Mouse (Mus musculus): ENCODE measurements around the gene Map3k5. TPM values are rescaled to one million over a fixed set of nuclear protein-coding genes. Genes with fewer than 3 reads are reported as not detected.

Gene Map3k5
- total and polyA plus RNA-seq, 3 experiments, result 0.35 to 0.97 TPM; not detected in 1

DNA sequence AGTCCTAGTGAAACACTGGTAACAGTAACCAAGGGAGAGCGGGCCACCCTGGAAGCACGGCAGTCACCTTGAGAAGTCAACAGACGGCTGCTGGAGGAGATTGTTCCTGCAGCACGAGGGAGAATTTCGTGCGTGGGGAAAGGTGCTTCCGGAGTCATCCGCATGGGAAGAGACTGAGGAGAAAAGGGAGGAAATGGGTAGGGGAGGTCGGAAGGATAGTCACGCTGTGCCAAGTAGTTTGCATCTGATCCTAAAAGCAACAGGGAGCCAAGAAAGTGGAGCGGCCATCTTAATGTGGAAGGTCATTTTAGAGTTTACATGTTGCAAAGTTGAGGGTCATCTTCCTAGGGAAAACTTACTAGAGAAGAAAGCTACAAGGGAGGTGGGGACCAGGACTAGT is 155.9 kb downstream of the Map3k5 start:
- Histone ChIP-seq H3K27ac (ENCODE audit: control insufficient read depth, low read depth, low read length) (no peak overlapping the region), H3K9me3 (replicated peaks; ENCODE audit: insufficient read depth, low read length) (no peaks in the 10 kb centered on the region), H3K9ac (ENCODE audit: control insufficient read depth, low read depth, low read length, poor library complexity, severe bottlenecking) (no peak overlapping the region), H3K4me1 (ENCODE audit: control insufficient read depth in 1 of 2, insufficient read depth in 2 of 2, low read length in 2 of 2) (no peaks in the 10 kb centered on the region), H3K36me3 (ENCODE audit: control insufficient read depth in 1 of 2, insufficient read depth in 2 of 2, low read length in 2 of 2) (no peaks in the 10 kb centered on the region), H3K27me3 (ENCODE audit: control insufficient read depth in 1 of 2, insufficient read depth in 2 of 2, low read length in 2 of 2) (no peaks in the 10 kb centered on the region), H3K79me2 (ENCODE audit: control insufficient read depth, insufficient read depth, low read length, poor library complexity) (no peaks in the 10 kb centered on the region), H3K4me3 (ENCODE audit: control insufficient read depth in 1 of 2, insufficient read depth in 1 of 2, low read depth in 2 of 2, low read length in 2 of 2) (no peak overlapping the region)
- no peak for TF ChIP-seq HCFC1 (IDR thresholded peaks at IDR 0.05; ENCODE audit: low read depth, low read length)
- no peak for TF ChIP-seq ZNF384 (IDR thresholded peaks at IDR 0.05; ENCODE audit: low read depth, low read length)
- TF ChIP-seq RAD21 (IDR thresholded peaks at IDR 0.05; ENCODE audit: low read depth, low read length), result no peak
- TF ChIP-seq MXI1 (IDR thresholded peaks at IDR 0.05; ENCODE audit: low read depth, low read length), result no peak
- DNase-seq (ENCODE audit: low read depth, low spot score), result no peak

DNA sequence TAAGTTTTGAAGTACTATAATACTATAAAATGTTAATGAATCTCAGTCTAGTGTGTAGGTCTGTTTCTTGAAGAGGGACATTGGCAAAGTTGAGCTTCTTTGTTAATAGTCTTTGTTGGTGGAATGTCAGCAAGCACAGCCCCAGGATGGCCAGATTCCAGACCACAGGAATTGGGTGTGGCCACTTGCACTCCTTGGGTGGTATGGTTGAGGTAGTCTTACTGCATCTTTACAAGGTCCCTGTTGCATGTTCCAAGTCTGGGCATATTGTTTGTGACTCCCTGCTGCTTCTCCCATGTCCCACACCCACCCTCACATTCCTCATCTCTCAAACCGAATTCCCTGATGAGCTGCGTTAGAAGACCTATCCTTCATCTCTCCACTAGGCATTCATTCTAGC is 157.1 kb downstream of the Map3k5 start:
- H3K4me1 ChIP-seq (ENCODE audit: control insufficient read depth in 1 of 2, insufficient read depth in 2 of 2, low read length in 2 of 2), result no peaks in the 10 kb centered on the region
- no peaks in the 10 kb centered on the region for H3K79me2 ChIP-seq (ENCODE audit: control insufficient read depth, insufficient read depth, low read length, poor library complexity)
- TF ChIP-seq USF1 (IDR thresholded peaks at IDR 0.05; ENCODE audit: low read depth, low read length) (no peak), KAT2A (conservative IDR thresholded peaks at IDR 0.05; ENCODE audit: low read depth, low read length) (no peak), MXI1 (IDR thresholded peaks at IDR 0.05; ENCODE audit: low read depth, low read length) (no peak), SMC3 (IDR thresholded peaks at IDR 0.05; ENCODE audit: low read depth, low read length) (no peak), TBP (IDR thresholded peaks at IDR 0.05; ENCODE audit: low read depth, low read length) (no peak), POLR2AphosphoS2 (IDR thresholded peaks at IDR 0.05; ENCODE audit: low read length) (no peak), SIN3A (IDR thresholded peaks at IDR 0.05; ENCODE audit: low read length) (no peak), EP300 (IDR thresholded peaks at IDR 0.05; ENCODE audit: low read depth in 1 of 2, low read length in 2 of 2) (no peak), ELF1 (IDR thresholded peaks at IDR 0.05; ENCODE audit: low read depth, low read length) (no peak), UBTF (IDR thresholded peaks at IDR 0.05; ENCODE audit: borderline replicate concordance, insufficient read depth, low read depth, low read length) (no peak), MAFK (IDR thresholded peaks at IDR 0.05; ENCODE audit: borderline replicate concordance, low read depth, low read length) (no peak), POLR2AphosphoS5 (IDR thresholded peaks at IDR 0.05; ENCODE audit: borderline replicate concordance, low read depth, low read length) (no peak), ETS1 (IDR thresholded peaks at IDR 0.05; ENCODE audit: low read depth, low read length) (no peak), TCF12 (IDR thresholded peaks at IDR 0.05; ENCODE audit: low read depth, low read length) (no peak), MYB (IDR thresholded peaks at IDR 0.05; ENCODE audit: low read depth, low read length) (no peak), USF2 (IDR thresholded peaks at IDR 0.05; ENCODE audit: borderline replicate concordance in 1 of 2, insufficient read depth in 1 of 2, low read depth in 1 of 2, low read length in 2 of 2) (no peak)
- DNase-seq (ENCODE audit: low read depth, low spot score), result no peak
- no peaks in the 10 kb centered on the region for H3K36me3 ChIP-seq (ENCODE audit: control insufficient read depth in 1 of 2, insufficient read depth in 2 of 2, low read length in 2 of 2)
- H3K9me3 ChIP-seq (replicated peaks; ENCODE audit: insufficient read depth, low read length), result no peaks in the 10 kb centered on the region
- no peak overlapping the region for H3K9ac ChIP-seq (ENCODE audit: control insufficient read depth, low read depth, low read length, poor library complexity, severe bottlenecking)
- no peaks in the 10 kb centered on the region for H3K27me3 ChIP-seq (ENCODE audit: control insufficient read depth in 1 of 2, insufficient read depth in 2 of 2, low read length in 2 of 2)
- H3K4me3 ChIP-seq (ENCODE audit: control insufficient read depth in 1 of 2, insufficient read depth in 1 of 2, low read depth in 2 of 2, low read length in 2 of 2), result no peak overlapping the region
- H3K27ac ChIP-seq (ENCODE audit: control insufficient read depth, low read depth, low read length), result no peak overlapping the region
